Mouse (Mus musculus) spleen, postnatal 14 days (tissue): ENCODE data around the gene Ntng1.
"Not testable (repeated sequence)": the region's sequence is repeated elsewhere in the genome, so short reads cannot be mapped to it uniquely, and the experiment has no call there.

Experiments used
- DNase-seq, 2 experiments: peaks; one replicate each; pipeline ENCODE4 v3.0.0; 2021 to 2022; ENCODE audit warnings: low spot score in 2 of 2

The Ntng1 gene

GRCm38 (mm10) chr3:109782289-109782951 lies 361.4 kb downstream of the Ntng1 start:
- DNase-seq: no peak

GRCm38 (mm10) chr3:109781917-109782288 lies 361.9 kb downstream of the Ntng1 start:
- no peak for DNase-seq

- DNase-seq: no peak
Observed at GRCm38 (mm10) chr3:109775200-109775599, 368.6 kb downstream of the Ntng1 start.

- no peak for DNase-seq
Observed at GRCm38 (mm10) chr3:109772120-109772519, 371.7 kb downstream of the Ntng1 start.

- DNase-seq: no peak
Observed at GRCm38 (mm10) chr3:109766939-109767338, 376.9 kb downstream of the Ntng1 start.

GRCm38 (mm10) chr3:109765608-109766007 lies 378.2 kb downstream of the Ntng1 start:
- DNase-seq: no peak

GRCm38 (mm10) chr3:109765141-109765540 lies 378.7 kb downstream of the Ntng1 start:
- no peak for DNase-seq

- DNase-seq: no peak
Observed at GRCm38 (mm10) chr3:109756426-109756825, 387.4 kb downstream of the Ntng1 start.

- DNase-seq: not testable (repeated sequence)
Observed at GRCm38 (mm10) chr3:109747593-109747992, 396.2 kb downstream of the Ntng1 start.

- DNase-seq: no peak
Observed at GRCm38 (mm10) chr3:109740466-109741102, 403.2 kb downstream of the Ntng1 start.

- DNase-seq: no peak
Observed at GRCm38 (mm10) chr3:109732327-109733182, 411.3 kb downstream of the Ntng1 start.

- DNase-seq: no peak
Observed at GRCm38 (mm10) chr3:109731592-109732230, 412.1 kb downstream of the Ntng1 start.
